Mouse (Mus musculus): Measurements from ENCODE around the gene Mtrf1. TPM values are rescaled to one million over a fixed set of nuclear protein-coding genes. Genes with fewer than 3 reads are reported as not detected.

Mtrf1 gene
- polyA plus RNA-seq, 1 experiment, result 0.53 TPM

DNA sequence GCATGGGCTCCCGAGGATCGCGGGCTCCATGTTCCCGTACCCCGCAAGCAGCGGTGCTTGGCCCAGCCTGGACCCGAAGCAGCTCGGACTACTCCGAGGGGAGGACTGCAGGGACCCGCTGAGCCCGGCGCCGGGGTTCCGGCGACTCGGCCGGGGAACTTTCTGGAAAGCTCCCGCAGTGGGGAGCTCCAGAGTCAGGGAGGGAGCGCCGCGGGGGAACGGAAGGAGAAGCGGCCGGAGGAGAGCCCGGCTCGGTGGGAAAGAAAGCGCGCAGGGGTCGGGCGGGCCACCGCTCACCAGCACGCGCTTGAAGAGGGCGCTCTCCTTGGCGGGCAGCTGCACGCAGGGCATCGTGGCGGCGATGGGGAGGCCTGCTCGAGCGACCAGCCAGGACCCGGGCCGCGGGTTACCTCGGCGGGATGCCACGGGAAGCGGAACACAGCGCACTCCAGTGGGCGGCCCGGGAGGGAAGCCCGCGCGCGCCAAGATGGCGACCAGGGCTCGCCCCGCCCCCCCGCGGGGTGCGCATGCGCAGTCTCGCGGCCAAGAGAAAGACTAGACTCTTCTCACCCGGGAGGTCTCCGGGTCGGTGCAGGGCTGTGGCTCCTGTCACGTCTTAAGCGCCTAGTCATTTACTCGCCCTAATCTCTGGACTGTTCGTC is 7.2 kb upstream of the Mtrf1 start, which contains the start of gene Naa16:
TSS of gene Naa16 (minus strand) at position 514 of the 662 bp plus-strand sequence.
- H3K4me1 ChIP-seq (ENCODE audit: control insufficient read depth, insufficient read depth, insufficient read length), result peaks cover 4% of the 10 kb centered on the region; the same call in 1 of the 2 replicates
- H3K4me3 ChIP-seq (ENCODE audit: extremely low read depth, insufficient read depth, insufficient read length), result peak within 1 kb of the TSS; percentile 95
- under 1% methylated on average over 71 of the region's 71 CpGs for WGBS
- H3K27me3 ChIP-seq (ENCODE audit: control insufficient read depth, insufficient read depth, low read length), result no peaks in the 10 kb centered on the region
- H3K36me3 ChIP-seq (ENCODE audit: control insufficient read depth, insufficient read depth, low read length), result no peaks in the 10 kb centered on the region
- TF ChIP-seq CTCF (IDR thresholded peaks at IDR 0.05; ENCODE audit: extremely low read depth, insufficient read depth, insufficient read length, insufficient replicate concordance) (0 out of 2 replicates have a peak, but pooled peaks have one; percentile 28), POLR2A (IDR thresholded peaks at IDR 0.05; ENCODE audit: low read depth, low read length) (peak; percentile 77)
- H3K27ac ChIP-seq (ENCODE audit: insufficient read depth, low read length), result peak within 1 kb of the TSS; percentile 93
- peak; percentile 82 to 91 for DNase-seq (ENCODE audit: low read depth in 1 of 2, low spot score in 2 of 2)

DNA sequence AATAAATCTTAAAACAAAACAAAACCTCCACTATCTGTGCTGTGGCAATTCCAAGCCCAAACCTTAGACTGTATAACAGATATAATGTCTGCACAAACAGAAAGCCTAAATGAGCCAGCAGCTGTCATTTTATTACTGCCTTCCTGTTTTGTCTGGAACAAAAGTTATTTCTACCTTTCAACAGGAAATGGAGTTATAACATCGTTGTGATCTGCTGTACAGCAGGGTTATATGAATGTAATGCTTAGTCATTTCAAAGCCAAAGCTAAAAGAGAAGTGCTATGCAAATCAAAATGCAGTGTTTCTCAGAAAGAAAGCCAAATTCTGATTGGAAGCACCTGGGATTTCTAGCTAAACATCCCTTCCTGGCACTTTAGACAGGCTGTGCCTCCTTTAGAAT is 4.3 kb upstream of the Mtrf1 start:
- Histone ChIP-seq H3K4me3 (ENCODE audit: extremely low read depth, insufficient read depth, insufficient read length) (no peak overlapping the region), H3K27ac (ENCODE audit: insufficient read depth, low read length) (no peak overlapping the region), H3K36me3 (ENCODE audit: control insufficient read depth, insufficient read depth, low read length) (no peaks in the 10 kb centered on the region), H3K27me3 (ENCODE audit: control insufficient read depth, insufficient read depth, low read length) (no peaks in the 10 kb centered on the region), H3K4me1 (ENCODE audit: control insufficient read depth, insufficient read depth, insufficient read length) (peaks cover 4% of the 10 kb centered on the region; the same call in 1 of the 2 replicates)
- no peak for DNase-seq (ENCODE audit: low read depth in 1 of 2, low spot score in 2 of 2)
- 2% methylated on average over 1 of the region's 1 CpGs for WGBS
- TF ChIP-seq POLR2A (IDR thresholded peaks at IDR 0.05; ENCODE audit: low read depth, low read length), result no peak
- no peak for TF ChIP-seq CTCF (IDR thresholded peaks at IDR 0.05; ENCODE audit: extremely low read depth, insufficient read depth, insufficient read length, insufficient replicate concordance)

DNA sequence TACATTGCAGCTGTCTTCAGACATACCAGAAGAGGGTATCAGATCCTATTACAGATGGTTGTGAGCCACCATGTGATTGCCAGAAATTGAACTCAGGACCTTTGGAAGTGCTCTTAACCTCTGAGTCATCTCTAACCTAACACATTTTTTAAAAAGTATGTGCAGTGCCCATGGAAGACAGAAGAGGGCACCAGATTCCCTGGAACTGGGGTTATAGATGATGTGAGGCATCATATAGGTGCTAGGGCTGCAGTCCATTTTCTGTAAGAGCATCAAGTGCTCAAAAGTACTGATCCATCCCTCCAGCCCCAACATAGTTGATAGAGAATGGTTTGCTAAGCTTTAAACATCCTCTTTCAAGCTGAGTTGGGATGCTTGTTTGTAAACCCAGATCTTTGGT is 3.0 kb upstream of the Mtrf1 start:
- peak; percentile 32 to 47 for DNase-seq (ENCODE audit: low read depth in 1 of 2, low spot score in 2 of 2)
- H3K27me3 ChIP-seq (ENCODE audit: control insufficient read depth, insufficient read depth, low read length), result no peaks in the 10 kb centered on the region
- H3K4me3 ChIP-seq (ENCODE audit: extremely low read depth, insufficient read depth, insufficient read length), result no peak overlapping the region
- TF ChIP-seq POLR2A (IDR thresholded peaks at IDR 0.05; ENCODE audit: low read depth, low read length) (no peak), CTCF (IDR thresholded peaks at IDR 0.05; ENCODE audit: extremely low read depth, insufficient read depth, insufficient read length, insufficient replicate concordance) (peak; percentile 59; the same call in 1 of the 2 replicates)
- no peaks in the 10 kb centered on the region for H3K36me3 ChIP-seq (ENCODE audit: control insufficient read depth, insufficient read depth, low read length)
- H3K27ac ChIP-seq (ENCODE audit: insufficient read depth, low read length), result no peak overlapping the region
- peaks cover 2% of the 10 kb centered on the region; the same call in 1 of the 2 replicates for H3K4me1 ChIP-seq (ENCODE audit: control insufficient read depth, insufficient read depth, insufficient read length)

DNA sequence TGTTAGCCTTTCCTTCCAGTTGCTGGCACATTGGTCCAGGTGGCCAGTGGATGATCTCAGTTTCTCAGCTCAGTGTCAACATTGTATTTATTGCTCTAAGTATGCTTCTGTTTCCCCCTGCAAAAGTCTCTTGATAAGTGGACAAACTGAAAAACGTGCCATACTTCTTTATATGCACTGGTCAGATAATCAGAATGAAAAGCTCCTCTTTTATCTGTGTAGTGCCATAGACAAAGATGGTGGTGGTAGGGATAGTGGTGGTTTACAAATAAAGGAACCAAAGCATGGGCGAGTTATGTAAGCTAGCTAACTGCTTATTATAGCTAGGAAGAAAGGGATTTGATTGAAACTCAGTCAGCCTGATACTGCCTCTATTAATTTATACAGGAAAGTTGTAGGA is 10.1 kb downstream of the Mtrf1 start:
- no peak overlapping the region for H3K27ac ChIP-seq (ENCODE audit: insufficient read depth, low read length)
- 82% methylated on average over 2 of the region's 2 CpGs for WGBS
- peaks cover 3% of the 10 kb centered on the region; the same call in 1 of the 2 replicates for H3K36me3 ChIP-seq (ENCODE audit: control insufficient read depth, insufficient read depth, low read length)
- H3K27me3 ChIP-seq (ENCODE audit: control insufficient read depth, insufficient read depth, low read length), result no peaks in the 10 kb centered on the region
- TF ChIP-seq CTCF (IDR thresholded peaks at IDR 0.05; ENCODE audit: extremely low read depth, insufficient read depth, insufficient read length, insufficient replicate concordance), result no peak
- no peak for TF ChIP-seq POLR2A (IDR thresholded peaks at IDR 0.05; ENCODE audit: low read depth, low read length)
- DNase-seq (ENCODE audit: low read depth in 1 of 2, low spot score in 2 of 2), result no peak
- H3K4me3 ChIP-seq (ENCODE audit: extremely low read depth, insufficient read depth, insufficient read length), result no peak overlapping the region
- no peaks in the 10 kb centered on the region for H3K4me1 ChIP-seq (ENCODE audit: control insufficient read depth, insufficient read depth, insufficient read length)

DNA sequence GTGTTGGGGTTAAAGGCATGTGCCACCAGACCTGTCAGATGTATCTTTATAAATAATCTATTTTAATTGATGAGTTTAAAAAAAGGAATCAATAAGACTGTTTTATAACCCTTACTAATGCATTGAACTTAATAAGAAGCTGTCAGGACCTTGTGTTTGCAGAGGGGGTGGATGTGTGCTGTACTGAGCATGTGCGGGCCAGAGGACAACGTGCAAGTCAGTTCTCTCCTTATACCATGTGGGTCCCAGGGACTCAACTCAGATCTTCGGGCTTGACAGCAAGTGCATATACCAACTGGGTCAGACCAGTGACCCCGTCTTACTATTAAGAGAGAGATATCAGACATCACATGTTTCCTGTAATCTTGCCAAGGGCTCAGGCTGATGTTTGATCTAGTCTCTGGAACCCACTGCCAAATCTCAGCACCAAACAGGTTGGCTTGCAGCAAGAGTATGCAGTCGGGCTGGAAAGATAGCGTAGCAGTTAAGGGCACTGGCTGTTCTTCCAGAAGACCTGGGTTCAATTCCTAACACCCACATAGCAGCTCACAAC is 11.8 kb downstream of the Mtrf1 start:
- DNase-seq (ENCODE audit: low read depth in 1 of 2, low spot score in 2 of 2), result no peak
- 89% methylated on average over 6 of the region's 6 CpGs for WGBS
- Histone ChIP-seq H3K4me1 (ENCODE audit: control insufficient read depth, insufficient read depth, insufficient read length) (no peaks in the 10 kb centered on the region), H3K4me3 (ENCODE audit: extremely low read depth, insufficient read depth, insufficient read length) (no peak overlapping the region), H3K27me3 (ENCODE audit: control insufficient read depth, insufficient read depth, low read length) (no peaks in the 10 kb centered on the region), H3K27ac (ENCODE audit: insufficient read depth, low read length) (no peak overlapping the region), H3K36me3 (ENCODE audit: control insufficient read depth, insufficient read depth, low read length) (peaks cover 4% of the 10 kb centered on the region; the same call in 1 of the 2 replicates)
- TF ChIP-seq CTCF (IDR thresholded peaks at IDR 0.05; ENCODE audit: extremely low read depth, insufficient read depth, insufficient read length, insufficient replicate concordance), result no peak
- no peak for TF ChIP-seq POLR2A (IDR thresholded peaks at IDR 0.05; ENCODE audit: low read depth, low read length)

DNA sequence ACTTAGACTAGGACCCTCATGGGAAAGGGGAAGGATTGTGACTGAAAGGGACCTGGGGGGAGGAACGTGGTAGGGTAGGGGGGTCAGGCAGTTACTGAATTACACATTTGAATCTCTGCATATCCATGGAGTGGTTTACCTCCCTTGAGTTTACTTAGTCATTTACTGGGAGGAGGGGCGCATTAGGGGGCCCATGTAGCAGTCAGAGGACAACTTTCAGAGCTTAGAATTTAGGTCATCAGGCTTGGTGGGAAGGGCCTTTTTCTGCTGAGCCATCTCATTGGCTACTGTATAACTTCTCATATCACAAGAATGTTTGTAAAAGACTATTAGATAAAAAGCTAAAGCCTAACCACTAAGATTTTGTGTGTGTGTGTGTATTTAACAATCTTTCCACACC is 13.1 kb downstream of the Mtrf1 start:
- DNase-seq (ENCODE audit: low read depth in 1 of 2, low spot score in 2 of 2), result no peak
- H3K4me3 ChIP-seq (ENCODE audit: extremely low read depth, insufficient read depth, insufficient read length), result no peak overlapping the region
- TF ChIP-seq POLR2A (IDR thresholded peaks at IDR 0.05; ENCODE audit: low read depth, low read length), result no peak
- TF ChIP-seq CTCF (IDR thresholded peaks at IDR 0.05; ENCODE audit: extremely low read depth, insufficient read depth, insufficient read length, insufficient replicate concordance), result no peak
- WGBS, result 96% methylated on average over 2 of the region's 2 CpGs
- H3K4me1 ChIP-seq (ENCODE audit: control insufficient read depth, insufficient read depth, insufficient read length), result no peaks in the 10 kb centered on the region
- H3K27ac ChIP-seq (ENCODE audit: insufficient read depth, low read length), result no peak overlapping the region
- peaks cover 4% of the 10 kb centered on the region; the same call in 1 of the 2 replicates for H3K36me3 ChIP-seq (ENCODE audit: control insufficient read depth, insufficient read depth, low read length)
- H3K27me3 ChIP-seq (ENCODE audit: control insufficient read depth, insufficient read depth, low read length), result no peaks in the 10 kb centered on the region

DNA sequence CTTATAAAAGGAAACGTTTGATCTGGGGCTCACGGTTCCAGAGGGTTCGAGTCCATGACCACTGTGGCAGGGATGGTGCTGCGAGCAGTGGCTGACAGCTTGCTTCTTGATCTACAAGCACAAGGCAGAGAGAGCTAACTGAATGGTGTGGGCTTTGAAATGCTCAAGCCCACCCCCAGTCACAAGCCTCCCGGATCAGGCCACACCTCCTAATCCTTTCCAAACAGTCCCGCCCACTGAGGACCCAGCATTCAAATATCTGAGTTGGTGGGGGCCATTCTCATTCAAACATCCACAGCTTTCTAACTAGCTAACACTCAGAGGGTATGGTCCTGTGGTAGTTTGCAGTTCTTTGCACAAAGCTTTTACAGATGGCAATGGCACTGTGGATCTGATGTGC is 15.5 kb downstream of the Mtrf1 start:
- no peaks in the 10 kb centered on the region for H3K4me1 ChIP-seq (ENCODE audit: control insufficient read depth, insufficient read depth, insufficient read length)
- TF ChIP-seq POLR2A (IDR thresholded peaks at IDR 0.05; ENCODE audit: low read depth, low read length) (no peak), CTCF (IDR thresholded peaks at IDR 0.05; ENCODE audit: extremely low read depth, insufficient read depth, insufficient read length, insufficient replicate concordance) (no peak)
- no peak overlapping the region for H3K27ac ChIP-seq (ENCODE audit: insufficient read depth, low read length)
- 96% methylated on average over 6 of the region's 6 CpGs for WGBS
- no peak overlapping the region for H3K4me3 ChIP-seq (ENCODE audit: extremely low read depth, insufficient read depth, insufficient read length)
- no peak for DNase-seq (ENCODE audit: low read depth in 1 of 2, low spot score in 2 of 2)
- H3K36me3 ChIP-seq (ENCODE audit: control insufficient read depth, insufficient read depth, low read length), result 0 out of 2 replicates have a peak, but pooled peaks cover 1% of the 10 kb centered on the region
- no peaks in the 10 kb centered on the region for H3K27me3 ChIP-seq (ENCODE audit: control insufficient read depth, insufficient read depth, low read length)

Data from spleen, adult 2 months (tissue).